Mouse (Mus musculus) ES-CJ7 (cell line): ENCODE data around the gene Gm10188.

ENCODE experiments used
- DNase-seq: peaks from one replicate; pipeline ENCODE4 v3.0.0; 2011; ENCODE audit warnings: low read depth, low spot score

The Gm10188 gene

DNA sequence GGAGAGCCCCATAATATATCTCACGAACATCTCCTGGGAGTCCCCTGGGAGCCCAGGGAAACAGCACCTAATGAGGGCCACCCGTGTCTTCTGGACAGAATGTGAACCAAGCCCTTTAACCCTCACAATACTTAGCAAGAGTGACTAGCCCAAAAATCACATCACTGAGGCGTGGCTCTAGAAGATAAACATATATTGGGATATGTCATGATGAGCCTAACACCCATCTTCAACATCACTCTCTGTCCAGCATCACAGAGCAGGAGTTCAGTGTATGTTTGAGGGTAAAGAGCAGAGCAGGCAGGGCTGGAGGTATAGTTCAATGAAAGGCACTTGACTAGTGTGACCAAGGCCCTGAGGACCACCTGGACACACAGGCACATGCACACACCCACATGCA is at the start of gene Gm10188:
Gene Gm10188, minus strand, starts transcription at position 101 of the 400 bp plus-strand sequence.
- DNase-seq, result no peak

DNA sequence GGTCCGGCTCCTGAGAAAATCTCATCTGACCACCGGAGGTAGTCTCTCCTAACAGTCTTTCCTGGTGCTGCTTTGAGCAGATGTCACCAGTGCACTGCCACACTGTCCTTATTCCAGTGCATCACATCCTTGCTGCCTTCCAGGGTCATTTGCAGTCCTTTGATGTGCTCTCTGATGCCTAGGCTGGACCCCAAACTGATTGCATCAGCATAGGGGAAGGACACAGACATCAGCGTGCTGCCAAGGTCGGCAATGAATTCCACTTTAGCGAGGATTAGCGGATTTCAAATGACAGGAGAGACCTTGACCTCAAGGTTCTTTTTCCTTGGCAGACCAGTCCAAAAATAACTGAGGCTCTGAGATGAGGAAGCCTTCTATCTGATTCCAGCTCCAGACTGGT is 47.6 kb upstream of the Gm10188 start:
- DNase-seq, result peak; percentile 61

DNA sequence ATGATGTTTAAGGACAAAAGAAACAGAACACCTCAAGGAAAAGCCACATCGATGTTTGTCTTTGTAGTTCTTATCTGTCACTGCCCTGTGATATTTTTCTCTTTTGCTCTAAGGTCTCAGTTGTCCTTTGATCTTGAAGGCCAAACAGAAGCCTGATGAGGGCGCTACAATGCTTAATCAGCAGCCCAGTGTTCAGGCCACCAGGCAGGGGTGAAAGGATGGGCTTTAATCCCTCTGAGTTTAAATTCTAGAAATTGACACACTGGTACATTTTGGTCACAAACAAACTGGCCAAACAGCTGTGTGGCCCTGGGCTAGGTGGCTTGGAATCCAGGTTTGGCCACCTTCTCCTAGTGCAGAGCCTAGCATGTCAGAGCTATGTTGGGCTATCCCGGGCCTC is 47.1 kb upstream of the Gm10188 start:
- DNase-seq, result no peak

DNA sequence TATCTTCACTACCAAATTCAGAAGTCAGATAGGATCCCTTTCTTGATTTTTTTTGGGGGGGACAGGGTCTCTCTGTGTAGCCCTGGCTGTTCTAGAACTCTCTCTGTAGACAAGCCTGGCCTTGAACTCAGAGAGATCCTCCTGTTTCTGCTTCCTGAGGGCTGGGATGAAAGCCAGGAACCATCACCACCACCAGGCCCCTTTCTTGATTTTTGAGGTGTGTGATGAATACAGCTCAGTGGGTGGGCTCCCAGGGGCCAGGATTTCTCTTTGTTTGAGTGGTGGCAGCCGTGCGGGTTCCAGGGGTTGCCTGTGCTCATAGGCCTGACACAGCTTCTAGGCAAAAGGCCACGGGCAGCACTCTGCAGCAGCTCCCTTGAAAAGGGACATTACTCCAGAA is 41.7 kb upstream of the Gm10188 start:
- DNase-seq, result peak; percentile 69

DNA sequence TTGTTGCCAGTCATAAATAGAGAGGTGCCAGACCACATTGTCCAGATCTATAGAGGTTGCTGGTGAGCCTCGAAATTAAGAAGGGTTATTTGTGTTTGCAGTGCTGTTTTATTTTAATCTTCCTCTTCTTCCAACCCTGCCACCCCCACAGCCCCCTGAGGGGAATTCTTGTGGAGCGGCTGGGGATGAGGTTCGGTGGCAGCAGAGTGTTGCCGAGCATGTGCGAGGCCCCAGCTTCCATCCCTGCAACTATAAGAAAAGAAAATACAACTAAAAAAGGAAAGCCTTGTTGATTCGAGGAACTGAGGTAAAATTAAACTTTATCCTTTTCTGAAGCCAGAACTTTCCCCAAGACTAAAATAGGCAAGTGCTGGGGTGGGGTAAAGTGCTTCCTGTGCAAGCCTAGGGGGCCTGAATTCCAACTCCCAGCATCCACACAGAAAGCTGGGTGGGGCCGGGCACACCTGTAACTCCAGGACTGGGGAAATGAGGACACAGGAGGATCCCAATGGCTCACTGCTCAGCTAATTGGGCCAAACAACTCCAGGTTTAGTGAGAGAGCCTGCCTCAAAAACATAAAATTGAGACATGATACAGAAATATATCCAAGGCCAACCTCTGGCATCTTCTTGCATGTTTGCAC is 39.0 kb upstream of the Gm10188 start:
- DNase-seq, result no peak

DNA sequence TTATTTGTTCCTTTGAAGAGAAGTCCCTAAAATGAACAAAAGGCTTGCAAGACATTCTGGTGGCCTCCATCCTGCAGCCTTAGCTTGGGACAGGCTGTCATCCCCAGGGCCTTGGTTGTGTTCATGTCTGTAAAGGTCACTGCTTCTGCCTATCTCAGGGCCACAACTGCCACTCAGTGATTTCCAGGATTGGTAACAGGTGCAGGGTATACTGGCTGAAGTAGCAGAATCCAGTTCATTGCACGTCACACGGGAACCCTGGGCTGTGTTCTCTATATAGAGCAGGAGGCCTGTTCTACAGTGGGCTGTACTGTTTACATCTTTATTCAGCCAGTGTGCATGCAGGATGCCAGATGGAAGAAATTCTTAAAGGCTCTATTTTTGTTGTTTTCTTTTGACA is 38.4 kb upstream of the Gm10188 start:
- DNase-seq, result no peak

DNA sequence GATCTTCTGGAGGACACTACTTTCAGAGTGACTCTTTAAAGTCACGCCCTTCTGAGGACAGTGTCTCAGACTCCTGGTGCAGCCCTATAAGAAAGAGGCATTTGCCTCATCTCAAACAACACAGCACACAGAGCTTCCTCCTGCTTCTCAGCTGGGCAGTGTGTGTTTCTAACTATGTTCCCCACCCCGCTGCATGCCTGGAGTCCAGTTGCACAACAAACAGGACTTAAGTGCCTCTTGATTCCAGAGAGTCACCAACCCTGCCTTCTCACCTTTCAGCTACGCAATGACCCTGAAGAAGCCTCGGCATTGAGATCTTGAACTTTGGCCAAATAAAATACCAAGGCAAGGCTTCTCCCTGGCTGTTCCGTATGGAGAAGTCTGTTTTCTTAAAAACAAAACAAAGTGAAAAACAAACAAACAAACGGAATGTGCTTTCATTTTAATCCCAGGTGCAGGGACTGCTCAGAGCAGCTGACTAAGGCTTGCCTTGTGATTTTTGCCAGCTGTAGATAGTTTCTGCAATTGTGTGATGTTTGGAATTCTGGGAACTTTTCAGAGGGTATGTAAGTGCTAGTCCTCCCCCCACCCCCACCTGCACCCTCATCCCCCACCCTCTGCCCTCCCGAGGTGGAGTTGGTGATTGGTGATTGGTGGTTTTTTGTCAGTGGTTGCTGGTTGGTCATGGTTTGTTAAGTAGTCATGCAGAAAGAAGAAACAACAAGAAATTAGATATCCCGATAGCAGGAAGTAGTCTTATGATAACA is 37.4 kb upstream of the Gm10188 start:
- peak; percentile 56 for DNase-seq

DNA sequence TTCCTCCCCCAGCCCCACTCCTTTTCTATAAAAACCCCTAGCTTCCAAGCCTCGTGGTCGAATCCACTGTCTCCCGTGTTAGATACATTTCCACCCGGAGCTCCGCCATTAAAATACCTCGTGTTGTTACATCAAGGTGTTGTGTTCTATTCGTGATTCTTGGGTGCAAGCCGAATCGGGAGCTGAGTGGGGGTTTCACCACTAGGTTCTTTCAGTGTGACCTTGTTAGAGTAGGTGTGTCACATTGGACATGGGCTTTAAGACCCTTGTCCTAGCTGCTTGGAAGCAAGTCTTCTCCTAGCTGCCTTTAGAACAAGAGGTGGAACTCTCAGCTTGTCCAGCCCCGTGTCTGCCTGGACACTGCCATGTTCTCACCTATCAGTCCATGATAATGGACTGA is 36.4 kb upstream of the Gm10188 start:
- DNase-seq, result peak; percentile 42

DNA sequence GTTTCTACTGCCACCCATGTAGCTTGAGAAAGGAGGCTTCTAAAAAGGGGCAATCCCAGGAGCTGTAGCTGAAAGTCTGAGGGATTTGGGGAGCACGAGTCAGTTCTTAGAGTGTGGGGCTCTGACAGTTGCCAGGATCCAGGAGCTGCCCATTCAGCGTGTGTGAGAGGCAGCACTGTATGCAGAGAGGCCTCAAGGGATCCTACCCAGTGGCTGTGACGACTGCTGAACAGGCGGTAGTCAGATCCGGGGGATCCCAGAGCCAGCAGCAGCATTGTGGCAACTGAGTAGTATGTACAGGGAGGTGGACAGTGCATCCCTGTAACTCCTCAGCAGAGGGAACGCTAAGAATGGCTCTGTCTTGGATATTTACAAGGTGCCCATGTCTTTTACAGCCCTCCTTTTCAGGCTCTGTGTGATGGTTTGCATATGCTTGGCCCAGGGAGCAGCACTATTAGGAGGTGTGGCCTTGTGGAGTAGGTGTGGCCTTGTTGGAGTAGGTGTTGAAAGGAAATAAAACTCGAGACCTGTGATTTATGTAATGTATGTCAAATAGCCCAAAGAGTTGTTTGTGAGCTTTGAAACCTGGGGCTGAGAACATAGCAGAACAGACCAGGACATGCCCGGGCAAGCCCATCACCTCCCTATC is 35.8 kb upstream of the Gm10188 start:
- peak; percentile 80 for DNase-seq

DNA sequence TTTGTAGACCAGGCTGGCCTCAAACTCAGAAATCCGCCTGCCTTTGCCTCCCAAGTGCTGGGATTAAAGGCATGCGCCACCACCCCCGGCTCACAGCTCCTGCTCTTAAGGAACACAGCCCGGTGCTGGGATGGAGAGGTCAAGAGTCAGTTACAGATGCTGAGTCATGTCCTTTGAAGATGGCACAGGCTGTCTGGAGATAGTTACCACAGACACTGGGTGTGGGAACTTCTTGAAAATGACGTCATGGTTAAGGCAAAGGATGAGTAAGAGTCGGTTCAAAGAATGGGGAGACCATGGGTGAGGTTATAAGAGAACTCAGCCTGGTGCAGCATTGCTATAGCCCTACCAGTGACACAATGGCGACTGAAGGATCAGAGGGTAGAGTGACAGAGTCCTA is 35.0 kb upstream of the Gm10188 start:
- DNase-seq, result peak; percentile 92

DNA sequence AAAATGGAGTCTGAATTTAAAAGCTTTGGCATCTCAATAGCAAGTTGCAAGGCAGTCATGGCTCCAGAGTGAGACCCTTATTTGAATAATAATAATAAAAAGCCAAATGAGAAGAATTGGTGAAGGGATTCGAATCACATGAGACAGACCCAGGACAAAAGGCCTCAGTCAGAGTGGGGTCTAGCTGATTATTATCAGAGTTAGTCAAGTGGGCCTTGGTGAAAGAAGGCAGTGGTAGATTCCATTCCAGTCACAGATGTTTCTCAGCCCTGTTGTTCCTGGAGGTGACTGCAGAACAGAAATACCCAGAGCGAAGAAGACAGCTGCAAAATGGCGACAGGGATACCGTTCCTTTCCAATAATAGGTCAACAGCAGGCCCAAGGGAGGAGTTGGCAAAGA is 34.1 kb upstream of the Gm10188 start:
- peak; percentile 61 for DNase-seq

DNA sequence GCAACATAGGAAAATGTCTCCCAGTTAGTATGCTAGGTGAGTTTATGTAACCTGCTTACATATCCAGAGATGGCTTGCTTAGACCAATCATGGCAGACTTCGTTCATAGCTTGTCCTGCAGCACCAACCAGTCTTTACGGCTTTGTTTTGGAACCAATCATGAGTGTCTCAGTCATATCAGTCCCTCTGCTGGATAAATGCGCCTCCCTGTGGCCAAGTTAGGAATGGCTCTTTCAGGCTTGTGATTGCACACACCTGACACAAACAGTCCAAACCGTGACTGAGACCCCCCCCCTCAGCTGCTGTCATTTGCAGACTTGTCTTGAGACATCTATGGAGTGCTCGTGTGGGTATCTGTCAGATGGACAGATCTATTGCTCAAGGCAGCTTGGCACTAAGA is 31.5 kb upstream of the Gm10188 start:
- peak; percentile 92 for DNase-seq

DNA sequence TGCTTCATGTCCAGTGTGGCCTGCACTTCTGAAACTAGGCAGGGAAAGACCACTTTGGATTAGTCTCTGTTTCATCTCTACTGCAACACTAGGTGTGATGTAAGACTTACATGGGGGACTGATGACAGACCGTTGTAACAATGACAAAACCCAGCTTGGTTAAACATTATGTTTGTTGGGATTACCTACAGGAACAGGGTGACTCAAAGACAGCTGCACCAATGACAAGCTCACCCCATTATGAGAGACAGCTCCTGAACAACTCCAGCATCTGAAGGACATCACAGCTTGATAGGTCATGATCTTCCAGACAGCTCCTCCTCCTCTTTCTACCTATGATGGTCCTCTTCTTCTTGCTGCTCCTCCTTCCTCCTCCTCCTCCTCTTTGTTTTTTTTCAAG is 30.8 kb upstream of the Gm10188 start:
- DNase-seq, result no peak

DNA sequence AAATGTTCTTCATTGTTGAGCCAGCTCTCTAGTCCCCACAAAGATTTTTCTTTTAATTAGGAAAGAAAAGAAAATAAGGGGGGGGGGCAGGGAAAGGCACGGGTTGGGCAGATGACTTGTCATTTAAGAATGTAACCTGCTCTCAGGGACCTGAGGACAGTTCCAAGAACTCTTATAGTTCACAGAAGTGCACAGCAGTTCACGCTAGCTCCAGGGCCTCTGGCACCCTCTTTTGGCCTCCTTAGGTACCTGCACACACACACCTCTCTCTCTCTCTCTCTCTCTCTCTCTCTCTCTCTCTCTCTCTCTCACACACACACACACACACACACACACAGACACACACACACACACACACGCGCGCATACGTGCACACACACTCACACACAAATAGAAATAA is 24.9 kb upstream of the Gm10188 start:
- peak; percentile 78 for DNase-seq

DNA sequence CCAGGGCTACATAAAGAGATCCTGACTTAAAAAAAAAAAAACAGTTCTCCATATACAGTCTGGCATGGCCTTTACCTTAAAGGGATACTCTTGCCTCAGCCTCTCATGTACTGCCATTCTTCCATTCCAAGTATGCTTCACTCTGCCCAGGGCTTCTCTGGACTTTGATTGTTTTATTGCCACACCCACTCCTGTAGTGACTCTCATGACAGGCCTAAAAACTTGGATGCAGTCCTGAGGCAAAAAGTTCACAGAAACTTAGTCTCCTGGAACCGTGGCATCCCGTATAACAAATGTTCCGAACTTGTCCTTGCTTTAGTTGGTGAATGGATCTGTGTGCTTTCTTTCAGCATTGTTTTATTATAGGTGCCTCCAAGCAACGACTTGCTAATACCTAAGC is 17.1 kb upstream of the Gm10188 start:
- DNase-seq, result no peak

DNA sequence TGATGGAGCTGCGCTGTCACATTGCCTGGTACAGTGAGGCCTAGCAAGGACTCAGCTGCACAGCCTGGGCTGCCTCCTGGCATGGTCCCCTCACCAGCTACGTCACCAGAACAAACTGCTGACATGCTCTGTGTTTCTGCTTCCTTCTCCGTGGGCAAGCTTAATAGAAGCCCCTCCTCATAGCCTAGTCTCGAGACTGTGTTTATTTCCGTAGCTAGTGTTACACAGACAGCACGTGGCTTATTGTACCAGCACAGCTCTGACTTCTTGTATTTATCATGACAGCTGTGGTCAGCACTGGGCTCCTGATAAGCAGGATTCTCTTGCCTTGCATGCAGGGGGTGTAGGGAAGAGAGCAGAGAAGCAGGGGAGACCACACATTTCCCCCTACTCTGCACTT is 16.6 kb upstream of the Gm10188 start:
- no peak for DNase-seq

DNA sequence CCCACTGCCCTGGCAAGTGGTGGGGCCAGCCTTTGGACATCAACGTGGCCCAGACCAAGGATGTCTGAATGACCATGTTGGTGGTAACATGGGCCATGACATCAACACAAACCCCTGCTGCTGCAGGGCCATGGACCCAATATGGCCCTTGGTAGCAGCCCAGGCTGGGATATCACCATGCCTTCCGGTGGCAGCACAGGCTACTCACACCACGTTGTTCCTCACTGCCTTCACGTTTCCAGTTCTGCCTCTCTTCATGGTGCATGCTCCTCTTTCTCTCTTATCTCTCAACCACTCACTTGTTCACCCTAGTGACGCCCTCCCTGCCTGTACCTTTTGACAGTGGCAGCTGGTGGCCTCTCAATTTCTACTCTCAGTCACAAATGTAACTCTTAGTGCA is 15.4 kb upstream of the Gm10188 start:
- DNase-seq, result no peak

DNA sequence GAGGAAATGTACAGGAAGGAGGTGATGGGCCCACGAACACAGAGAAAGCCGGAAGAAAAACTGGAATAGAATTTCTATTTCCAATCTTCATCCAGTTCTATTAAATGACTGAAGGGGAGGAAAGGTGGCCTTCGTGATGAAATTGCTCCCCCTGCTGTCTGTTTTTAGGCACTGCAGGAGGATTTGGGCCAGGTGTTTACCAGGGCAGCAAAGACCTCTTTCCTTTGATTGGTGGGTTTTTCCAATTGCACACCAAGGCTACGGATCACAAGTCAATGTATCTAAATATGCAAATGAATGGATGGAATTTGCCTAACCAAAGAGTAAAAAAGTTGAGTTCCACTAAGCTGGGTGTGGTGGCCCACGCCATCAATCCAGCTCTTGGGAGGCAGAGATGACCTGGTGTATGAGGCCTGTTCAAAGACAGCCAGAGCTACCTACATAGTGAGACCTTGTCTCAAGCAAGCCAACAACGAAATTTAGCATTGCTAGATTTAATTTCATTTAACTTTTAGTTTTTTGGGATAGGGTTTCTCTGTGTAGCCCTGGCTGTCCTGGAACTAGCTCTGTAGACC is 8.1 kb upstream of the Gm10188 start:
- peak; percentile 97 for DNase-seq

DNA sequence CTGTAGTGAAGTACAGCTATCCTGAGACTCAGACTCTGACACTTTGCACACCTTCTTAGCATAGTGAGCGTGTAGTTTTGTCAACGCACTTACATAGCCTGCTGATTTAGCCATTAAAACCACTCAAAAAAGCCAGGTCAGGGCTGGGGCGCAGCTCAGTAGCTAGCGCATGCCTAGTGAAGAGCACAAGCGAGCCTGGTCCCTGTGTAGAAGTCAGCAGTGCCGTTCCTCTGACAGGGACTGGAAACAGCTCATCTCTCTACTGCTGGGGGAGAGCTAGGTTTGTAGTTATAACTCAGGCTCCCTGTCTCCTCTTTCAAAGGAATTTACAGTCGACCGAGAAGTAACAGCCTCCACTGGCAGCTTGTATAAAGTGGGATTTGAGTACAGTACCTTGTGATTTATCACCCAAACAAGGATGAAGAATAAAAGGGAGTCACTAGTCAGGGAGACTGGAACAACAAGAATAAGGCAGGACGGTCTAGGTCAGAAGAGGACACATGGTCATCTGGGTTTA is 5.2 kb upstream of the Gm10188 start:
- DNase-seq, result no peak

DNA sequence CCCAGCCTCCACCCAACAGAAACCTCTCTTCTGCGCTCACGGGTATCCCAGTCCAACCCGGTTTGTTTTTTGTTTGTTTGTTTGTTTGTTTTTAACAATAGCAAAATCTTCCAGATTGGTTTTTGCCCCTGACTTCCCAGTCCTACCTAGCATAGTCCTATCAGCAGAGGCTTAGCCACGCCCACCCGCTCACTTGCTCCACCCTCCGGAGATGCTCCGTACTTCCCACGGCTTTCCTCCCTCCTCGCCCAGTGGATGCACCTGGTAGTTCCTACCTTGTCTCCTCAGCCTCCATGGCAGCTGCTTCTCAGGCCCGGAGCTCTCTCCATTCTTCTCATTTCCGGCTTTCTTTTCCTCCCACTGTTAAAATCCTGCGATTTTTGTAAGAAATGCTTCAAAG is 4.0 kb upstream of the Gm10188 start:
- DNase-seq, result peak; percentile 93

DNA sequence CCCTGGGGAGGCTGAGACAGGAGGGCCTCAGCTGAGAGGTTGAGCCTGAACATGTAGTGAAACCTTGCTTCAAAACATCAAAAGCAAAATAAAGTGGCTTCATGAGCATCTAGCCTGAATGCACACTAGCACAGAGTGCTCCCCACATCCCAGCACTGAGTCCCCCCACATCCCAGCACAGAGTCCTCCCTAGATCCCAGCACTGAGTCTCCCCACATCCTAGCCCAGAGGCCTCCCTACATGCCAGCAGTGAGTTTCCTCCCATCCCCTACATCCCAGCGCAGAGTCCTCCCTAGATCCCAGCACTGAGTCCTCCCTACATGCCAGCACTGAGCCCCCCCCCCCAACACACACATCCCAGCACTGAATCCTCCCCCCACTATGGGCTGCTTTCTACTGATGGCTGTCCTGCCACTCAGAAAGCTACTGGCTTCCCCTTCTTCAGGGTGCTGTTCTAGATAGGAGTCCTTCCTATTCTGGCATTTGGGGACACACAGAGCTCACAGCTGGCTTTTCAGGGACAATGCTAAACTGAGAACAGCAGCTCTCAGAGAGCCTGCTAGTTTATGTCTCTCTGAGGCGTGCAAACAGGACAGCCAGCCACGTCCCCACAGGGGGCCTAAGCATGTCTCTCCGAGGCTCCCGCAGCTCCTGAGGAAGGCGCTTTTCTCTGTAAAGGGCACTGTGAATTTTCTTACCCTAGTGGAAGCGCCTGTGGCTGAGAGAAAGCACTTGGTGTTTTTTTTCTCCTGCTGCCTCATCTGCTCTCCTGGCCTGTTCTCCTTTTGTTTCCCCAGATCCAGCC is 2.1 kb upstream of the Gm10188 start:
- DNase-seq, result no peak
